Mouse (Mus musculus) layer of hippocampus, adult 2 months (tissue): ENCODE measurements around the gene Slc38a5. TPM values are rescaled to one million over a fixed set of nuclear protein-coding genes. Genes with fewer than 3 reads are reported as not detected.

Source experiments
- DNase-seq, 2 experiments: peaks; one replicate each; pipeline ENCODE4 v3.0.0; 2022; ENCODE audit warnings: low spot score in 2 of 2
- H3K27ac ChIP-seq: fragments of 200-600 bp; 2 replicates; pipeline ENCODE4 v1.8.1; 2022
- H3K4me3 ChIP-seq: fragments of 200-600 bp; 2 replicates; pipeline ENCODE4 v1.8.1; 2022; ENCODE audit warnings: mild to moderate bottlenecking
- CTCF ChIP-seq: fragments of 200-600 bp; conservative IDR thresholded peaks from 2 replicates; pipeline ENCODE4 v1.8.1; 2022; ENCODE audit warnings: antibody characterized with exemption, mild to moderate bottlenecking, moderate library complexity
- long read RNA-seq, 2 experiments: library from polyadenylated mRNA; stranded (forward); transcript quantifications; one replicate each; pipeline ENCODE4 v2.0.0; 2021; ENCODE audit warnings: borderline mapping rate in 2 of 2
- total RNA-seq, 2 experiments: library from RNA; stranded (reverse); gene quantifications; 2 replicates each; pipeline ENCODE4 v1.2.3; 2021

Gene Slc38a5
- 1 to 10 TPM; 5.0 to 7.6 TPM for total RNA-seq
- long read RNA-seq, experiment 1, partial matches to known transcripts = 2 of 7 reads
- long read RNA-seq, experiment 1, other reads (novel, unspliced or antisense) = 0 of 7 reads
- long read RNA-seq, experiment 2, transcript Slc38a5-201 (16 exons, 1,868 nt) = major isoform, 8 of 11 reads
- long read RNA-seq, experiment 2, partial matches to known transcripts = 0 of 11 reads
- long read RNA-seq, experiment 2, other reads (novel, unspliced or antisense) = 2 of 11 reads

DNA sequence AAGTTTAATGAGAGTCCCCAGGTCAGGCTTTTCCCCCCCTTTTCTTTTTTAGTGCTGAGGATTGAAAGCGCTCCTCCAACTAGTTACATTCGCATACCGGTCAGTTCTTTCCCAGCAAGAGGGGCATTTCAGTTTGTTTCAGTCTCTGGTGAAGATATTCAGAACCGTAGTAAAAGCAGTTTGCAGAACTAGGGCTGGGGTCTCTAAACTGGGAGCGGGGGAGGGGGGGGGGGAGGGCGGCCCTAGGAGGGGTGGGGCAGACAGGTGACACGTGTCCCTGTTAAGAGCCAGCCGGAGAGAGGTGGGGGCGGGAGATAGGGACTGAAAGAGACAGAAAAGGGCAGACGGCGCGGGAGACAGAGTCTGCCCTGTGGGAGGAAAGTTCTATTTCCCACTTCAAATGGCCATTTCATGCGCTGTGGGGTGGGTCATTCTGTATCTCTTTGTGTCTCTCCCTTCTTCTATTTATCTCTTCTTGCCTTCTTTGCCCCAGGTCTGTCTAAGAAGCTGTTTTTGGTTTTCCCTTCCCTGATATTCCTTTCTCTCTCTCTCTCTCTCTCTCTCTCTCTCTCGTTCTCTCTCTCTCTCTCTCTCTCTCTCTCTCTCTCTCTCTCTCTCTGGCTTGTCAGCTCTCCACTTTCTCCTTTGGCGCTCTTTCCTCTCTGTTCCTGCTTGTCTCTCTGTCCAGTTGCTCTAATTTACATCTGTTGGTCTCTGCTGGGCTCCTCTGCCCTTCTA lies at the start of gene Slc38a5:
Gene Slc38a5 (plus strand): TSS at position 51 of the 738 bp plus-strand sequence.
- no peak for TF ChIP-seq CTCF
- no peak within 1 kb of the TSS for H3K27ac ChIP-seq
- peak within 1 kb of the TSS; percentile 29; the same call in 1 of the 2 replicates for H3K4me3 ChIP-seq
- no peak for DNase-seq

DNA sequence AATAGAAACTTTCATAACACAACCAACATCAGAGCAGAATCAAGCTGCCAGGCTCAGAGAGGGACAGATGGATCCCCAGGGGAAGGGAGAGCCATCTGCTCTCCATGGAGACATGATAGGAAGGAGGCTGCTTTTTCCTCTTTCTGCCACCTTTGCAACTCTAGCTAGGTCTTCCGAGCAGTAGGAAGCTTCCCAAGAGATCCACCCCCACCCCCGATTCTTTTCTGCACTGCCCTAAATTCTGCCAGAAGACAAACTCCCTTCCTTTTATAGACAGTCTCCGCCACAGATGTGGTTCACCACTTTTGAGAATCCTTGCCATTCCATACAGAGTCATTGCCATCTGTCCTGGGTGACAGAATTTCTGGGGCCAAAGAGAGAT lies 48.6 kb upstream of the Slc38a5 start:
- no peak for TF ChIP-seq CTCF
- Histone ChIP-seq H3K4me3 (no peak overlapping the region), H3K27ac (peak overlapping the region; percentile 87)
- peak; percentile 61 to 68 for DNase-seq

DNA sequence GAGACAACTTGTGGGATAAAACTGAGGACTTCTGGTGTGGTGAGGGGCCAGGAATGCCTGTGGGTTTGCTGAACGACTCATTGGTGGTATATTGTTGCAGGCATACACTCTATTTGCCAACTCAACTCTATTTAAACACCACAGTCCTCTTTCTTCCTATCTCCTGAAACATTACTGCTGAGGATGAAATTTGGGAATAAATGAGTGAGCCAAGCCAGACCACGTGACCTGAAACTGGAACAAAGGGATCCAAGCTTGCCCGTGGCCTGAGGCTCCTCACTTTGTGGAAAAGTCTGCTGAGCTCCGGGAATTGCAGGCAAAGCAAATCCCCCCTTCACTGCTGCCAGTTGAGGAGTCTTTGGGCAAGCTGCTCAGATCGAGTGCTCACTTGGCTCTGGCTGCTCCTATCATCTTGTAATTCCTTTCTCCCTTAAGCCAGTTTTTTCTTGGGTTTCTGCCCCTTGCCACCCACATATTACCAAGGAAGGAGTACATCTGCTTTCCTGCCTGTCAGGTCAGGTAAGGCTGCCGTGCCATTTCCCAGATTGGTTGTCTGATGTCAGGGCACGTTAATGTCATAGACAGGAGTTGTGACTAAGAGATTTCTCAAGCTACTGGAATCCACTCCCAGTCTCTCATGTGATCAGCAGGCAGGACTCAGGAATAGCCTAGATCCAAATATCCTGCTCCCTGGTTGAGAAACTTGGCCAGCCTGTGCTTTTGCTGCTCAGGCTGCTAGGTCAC lies 48.1 kb upstream of the Slc38a5 start:
- peak overlapping the region; percentile 87 for H3K27ac ChIP-seq
- TF ChIP-seq CTCF = no peak
- no peak overlapping the region for H3K4me3 ChIP-seq
- DNase-seq = peak in 1 of 2 experiments; percentile 10

DNA sequence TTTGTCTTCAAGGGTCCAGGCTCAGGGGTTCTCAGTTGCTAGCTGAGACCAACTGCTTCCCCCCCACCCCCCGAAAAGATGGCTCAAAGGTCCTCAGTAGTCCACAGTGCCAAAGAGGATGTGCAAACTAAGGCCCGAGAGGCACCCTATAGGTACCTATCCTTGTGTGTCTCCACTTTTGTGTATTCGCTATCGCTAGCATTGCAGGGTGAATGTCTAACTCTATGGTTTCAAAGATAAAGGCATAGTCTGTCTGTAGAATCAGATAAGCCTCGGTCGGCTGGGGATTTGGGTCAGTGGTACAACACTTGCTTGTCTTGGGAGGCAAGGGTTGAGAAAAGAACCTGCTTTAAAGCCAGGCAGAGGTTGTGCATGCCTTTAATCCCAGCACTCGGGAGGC lies 47.5 kb upstream of the Slc38a5 start:
- no peak for TF ChIP-seq CTCF

DNA sequence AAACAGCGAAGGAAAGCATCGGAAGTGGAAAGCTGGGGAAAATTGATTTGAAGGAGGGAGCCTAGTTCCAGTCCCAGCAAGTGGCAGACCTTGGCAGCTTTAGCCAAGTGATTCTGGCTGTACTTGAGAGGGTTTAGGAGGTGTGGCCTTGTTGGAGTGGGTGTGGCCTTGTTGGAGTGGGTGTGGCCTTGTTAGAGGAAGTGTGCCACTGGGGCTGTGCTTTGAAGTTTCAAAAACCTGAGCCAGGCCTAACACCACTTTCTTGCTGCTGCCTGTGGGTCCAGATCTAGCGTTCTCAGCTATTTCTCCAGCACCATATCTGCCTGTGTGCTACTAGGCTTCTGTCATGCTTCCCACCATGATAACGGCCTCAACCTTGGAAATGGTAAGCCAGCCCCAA lies 40.7 kb upstream of the Slc38a5 start:
- DNase-seq = no peak

More for the DNA sequence above, 47.5 kb upstream of the Slc38a5 start:
- Histone ChIP-seq H3K4me3 (no peak overlapping the region), H3K27ac (peak overlapping the region; percentile 87)
- DNase-seq = no peak

DNA sequence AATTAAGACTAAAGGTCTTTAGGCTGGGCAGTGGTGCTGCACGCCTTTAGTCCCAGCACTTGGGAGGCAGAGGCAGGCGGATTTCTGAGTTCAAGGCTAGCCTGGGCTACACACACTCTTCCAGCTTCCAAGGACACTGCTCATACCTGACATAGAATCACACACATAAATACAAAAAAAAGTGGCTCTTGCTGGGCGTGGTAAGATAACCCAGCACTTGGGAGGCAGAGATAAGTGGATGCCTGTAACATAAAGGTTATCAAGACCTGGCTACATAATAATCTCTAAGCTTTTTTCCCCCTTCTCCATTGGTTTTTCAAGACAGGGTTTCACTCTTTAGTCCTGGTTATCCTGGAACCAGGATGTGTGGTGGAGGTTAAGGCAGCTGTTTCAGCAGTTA lies 37.3 kb upstream of the Slc38a5 start:
- DNase-seq = no peak
- TF ChIP-seq CTCF = no peak
- Histone ChIP-seq H3K4me3 (no peak overlapping the region), H3K27ac (no peak overlapping the region)

More for the DNA sequence above, 40.7 kb upstream of the Slc38a5 start:
- Histone ChIP-seq H3K27ac (no peak overlapping the region), H3K4me3 (no peak overlapping the region)
- no peak for TF ChIP-seq CTCF

DNA sequence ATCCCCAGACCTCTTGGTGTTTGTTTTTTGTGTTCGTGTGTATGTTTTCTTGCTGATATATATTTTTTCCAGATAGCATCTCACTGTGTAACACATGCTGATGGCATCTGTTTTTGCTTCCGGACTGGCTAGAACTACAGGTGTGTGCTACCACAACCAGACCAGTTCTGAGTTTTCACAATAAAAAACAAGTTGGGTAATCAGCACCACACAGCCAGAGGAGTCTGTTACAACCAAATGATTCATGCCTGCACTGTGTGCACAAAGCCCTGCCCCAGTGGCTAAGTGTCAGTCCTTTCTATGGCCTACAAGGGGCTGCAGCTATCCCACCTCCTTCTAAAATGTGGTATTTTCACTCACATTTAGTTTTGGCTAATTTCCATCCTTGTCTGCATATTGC lies 34.2 kb upstream of the Slc38a5 start:
- Histone ChIP-seq H3K4me3 (no peak overlapping the region), H3K27ac (no peak overlapping the region)
- no peak for DNase-seq
- no peak for TF ChIP-seq CTCF

DNA sequence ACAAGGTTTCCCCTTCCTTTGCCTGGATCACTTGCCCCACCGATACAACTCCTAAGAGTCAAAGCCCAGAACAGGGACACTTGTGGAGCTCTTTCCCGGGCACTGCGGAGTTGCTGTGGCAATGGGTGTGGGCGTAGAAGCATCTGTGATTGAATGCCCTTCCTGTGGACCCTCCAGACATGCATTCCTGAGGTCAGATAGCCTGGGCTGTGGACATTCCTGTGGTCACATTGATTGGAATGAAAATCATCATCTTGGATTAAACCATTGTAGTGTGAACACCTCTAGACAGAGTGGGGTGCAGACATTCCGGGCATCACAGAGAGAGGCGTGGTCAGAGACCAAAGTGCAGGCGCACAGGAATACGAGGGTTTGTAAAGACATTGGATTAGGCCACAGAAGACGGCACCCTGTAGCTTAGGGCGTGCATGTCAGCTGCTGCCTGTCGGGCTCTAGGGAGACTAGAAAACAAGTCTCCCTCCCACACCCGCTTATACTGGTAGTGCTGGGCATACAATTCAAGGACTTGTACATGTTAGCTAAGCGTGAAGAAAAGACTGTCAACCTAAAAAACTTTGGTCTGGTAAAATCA lies 32.0 kb upstream of the Slc38a5 start:
- H3K4me3 ChIP-seq = no peak overlapping the region
- TF ChIP-seq CTCF = no peak
- H3K27ac ChIP-seq = no peak overlapping the region

DNA sequence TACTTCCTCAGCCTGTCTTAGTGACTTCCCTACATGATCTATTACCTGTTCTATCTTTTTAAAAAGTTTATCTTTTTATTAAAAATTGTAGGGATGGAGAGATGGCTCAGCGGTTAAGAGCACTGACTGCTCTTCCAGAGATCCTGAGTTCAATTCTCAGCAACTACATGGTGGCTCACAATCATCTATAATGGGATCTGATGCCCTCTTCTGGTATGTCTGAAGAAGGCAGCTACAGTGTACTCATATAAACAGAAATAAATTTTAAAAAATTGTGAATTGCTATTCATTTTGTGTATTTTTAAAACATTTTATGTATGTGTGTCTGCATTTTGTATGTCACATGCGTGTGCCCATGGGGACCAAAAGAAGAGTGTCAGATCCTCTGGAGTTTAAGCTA lies 23.3 kb upstream of the Slc38a5 start:
- peak; percentile 72 for TF ChIP-seq CTCF
- Histone ChIP-seq H3K27ac (no peak overlapping the region), H3K4me3 (no peak overlapping the region)
- no peak for DNase-seq

More for the DNA sequence above, 32.0 kb upstream of the Slc38a5 start:
- no peak for DNase-seq

DNA sequence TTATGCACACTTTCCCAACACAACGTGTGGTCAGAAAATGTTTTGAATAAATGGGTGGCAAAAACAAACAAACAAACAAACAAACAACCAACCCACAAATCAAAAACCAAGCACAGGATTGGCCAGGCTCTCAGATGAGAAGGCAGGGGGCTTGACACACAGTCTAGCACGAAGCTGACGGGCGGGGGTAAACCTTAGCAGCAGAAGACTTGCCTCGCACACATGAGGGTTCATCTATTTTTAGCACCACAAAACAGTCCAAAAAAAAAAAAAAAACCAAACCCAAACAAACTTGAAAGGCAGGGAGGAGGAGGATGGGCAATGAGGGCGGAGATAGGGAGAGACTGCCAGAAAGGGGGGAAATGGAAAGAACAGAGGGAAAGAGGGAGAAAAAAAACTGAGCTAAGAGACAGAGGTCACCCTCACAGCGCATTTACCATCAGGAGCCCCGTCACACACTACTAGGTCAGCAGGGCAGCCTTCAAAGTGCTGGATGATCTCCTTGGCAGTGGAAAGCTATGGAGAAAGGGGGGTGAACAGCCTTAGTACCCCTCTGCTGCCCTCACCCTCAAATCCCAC lies 22.3 kb upstream of the Slc38a5 start:
- Histone ChIP-seq H3K27ac (no peak overlapping the region), H3K4me3 (no peak overlapping the region)
- no peak for DNase-seq
- TF ChIP-seq CTCF = no peak

DNA sequence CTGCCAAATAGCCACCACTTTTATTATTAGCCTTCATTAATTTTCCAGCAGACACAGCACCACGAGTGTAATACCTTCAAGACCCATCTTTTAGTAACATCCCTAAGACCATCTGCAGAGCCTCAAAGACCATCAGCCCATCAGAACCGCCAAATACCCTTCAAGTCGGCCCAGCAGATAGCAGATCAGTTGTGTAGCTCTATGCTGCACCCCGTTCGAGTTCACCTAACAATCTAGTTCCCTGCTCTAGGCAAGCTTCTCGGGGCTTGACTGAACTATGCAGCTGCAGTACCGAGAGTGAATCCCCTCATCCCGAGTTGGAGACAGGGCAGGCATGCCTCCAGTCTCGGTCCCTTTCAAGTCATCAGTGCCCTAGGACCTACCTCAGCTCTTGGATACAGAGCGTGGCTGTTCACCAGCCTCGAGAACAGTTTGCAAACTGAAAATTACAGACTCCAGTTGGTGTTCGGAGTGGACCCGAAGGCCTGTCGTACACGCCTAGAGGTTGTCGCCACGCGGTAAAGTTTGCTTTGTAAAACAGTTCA lies 19.1 kb upstream of the Slc38a5 start:
- no peak for TF ChIP-seq CTCF
- Histone ChIP-seq H3K4me3 (peak overlapping the region; percentile 73), H3K27ac (peak overlapping the region; percentile 94)
- no peak for DNase-seq

DNA sequence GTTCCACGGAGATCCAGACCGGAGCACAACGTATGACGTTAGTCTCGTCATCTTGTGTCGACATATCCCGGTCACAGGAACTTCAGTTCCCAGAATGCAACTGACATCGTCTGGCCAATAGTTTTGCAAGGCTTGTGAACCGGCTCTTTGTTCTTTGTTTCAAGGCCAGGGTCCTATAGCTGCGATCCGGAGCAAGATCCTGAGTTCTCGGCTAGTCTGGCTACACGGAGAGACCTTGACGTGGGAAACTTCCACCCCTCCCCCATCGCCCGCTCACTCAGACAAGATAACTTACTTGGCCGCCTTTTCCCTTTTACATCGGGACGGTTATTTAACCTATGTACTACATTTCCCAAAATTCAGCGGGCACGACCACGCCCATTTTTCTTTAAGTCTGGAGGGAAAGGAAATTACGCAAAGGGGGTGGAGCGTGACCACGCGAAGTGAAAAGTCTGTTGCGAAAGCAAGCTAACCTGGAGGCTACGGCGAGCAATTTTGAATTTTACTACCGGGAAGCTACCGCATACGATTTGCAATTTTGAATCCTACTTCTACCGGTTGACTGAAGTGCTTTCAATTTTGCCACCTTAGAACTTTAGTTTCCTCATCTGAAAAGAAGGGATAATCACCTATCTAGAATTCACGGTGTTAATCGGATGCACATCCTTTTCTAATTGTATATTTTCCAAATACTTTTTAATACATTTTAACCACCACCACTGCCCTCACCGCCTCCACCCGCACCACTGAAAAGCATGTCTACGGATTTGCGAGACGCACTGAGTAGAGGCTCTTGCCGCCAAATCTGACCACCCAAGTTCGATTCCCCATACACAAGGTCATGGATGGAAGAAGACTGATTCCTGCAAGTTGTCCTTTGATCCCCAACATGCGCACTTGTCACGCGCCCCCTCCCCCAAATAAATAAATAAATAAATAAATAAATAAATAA lies 18.3 kb upstream of the Slc38a5 start, which contains the start of gene Ftsj1:
Gene Ftsj1 (minus strand): TSS at position 73 of the 952 bp plus-strand sequence.
- TF ChIP-seq CTCF = no peak
- peak; percentile 68 to 83 for DNase-seq
- H3K4me3 ChIP-seq = peak within 1 kb of the TSS; percentile 73
- H3K27ac ChIP-seq = peak within 1 kb of the TSS; percentile 94
